Mouse (Mus musculus) heart, postnatal 0 days (tissue): ENCODE results near the gene Ccdc65.

ENCODE experiments used
- CTCF ChIP-seq: IDR thresholded peaks from 2 replicates; pipeline ENCODE4 v1.5.1; 2016; ENCODE audit warnings: antibody characterized with exemption, control low read depth, low read depth
- EP300 ChIP-seq: IDR thresholded peaks from 2 replicates; pipeline ENCODE4 v1.6.1; 2016; ENCODE audit warnings: antibody characterized with exemption, low read depth

GRCm38 (mm10) chr15:98738796-98739195, 30.8 kb downstream of the Ccdc65 start:
- no peak for TF ChIP-seq CTCF
- TF ChIP-seq EP300, result no peak
